Mouse (Mus musculus): ENCODE measurements around the gene Gm10570.

Gm10570 gene

DNA sequence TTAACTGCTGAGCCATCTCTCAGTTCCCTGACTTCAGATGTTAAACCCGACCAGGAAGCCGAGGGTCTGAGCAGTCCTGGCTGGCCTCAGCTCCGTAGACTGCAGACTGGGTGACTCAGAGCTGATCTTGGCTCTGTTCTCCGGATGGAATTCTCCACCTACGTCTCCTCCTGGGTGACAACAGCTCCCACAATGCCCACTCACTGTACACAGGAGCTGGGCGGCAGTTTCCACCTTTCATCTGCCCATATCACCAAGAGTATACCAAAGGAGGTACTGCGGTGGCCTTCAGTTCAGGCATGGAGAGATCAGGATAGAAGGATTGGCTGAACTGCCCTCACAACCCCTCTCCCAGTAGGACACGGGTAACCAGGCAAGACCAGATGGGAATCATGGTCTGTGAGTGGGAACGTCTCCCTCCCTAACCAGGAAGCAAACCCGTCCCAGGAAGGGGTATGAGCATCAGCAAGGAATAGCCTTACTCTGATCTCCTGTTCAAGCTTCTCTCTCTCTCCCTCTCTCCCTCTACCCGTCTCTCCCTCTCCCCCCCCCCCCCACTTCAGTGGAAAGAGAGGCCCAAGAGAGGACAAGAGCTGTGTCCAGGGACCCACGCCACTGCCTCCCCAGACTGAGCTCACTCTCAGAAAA lies 34.7 kb downstream of the Gm10570 start:
- DNase-seq (ENCODE audit: extremely low spot score, low spot score) = peak; percentile 73

GRCm38 (mm10) chr4:130270611-130271347 lies 37.7 kb downstream of the Gm10570 start:
- no peak for DNase-seq (ENCODE audit: extremely low spot score, low spot score)

- DNase-seq (ENCODE audit: extremely low spot score, low spot score) = no peak
These were observed 38.4 kb downstream of the Gm10570 start for GRCm38 (mm10) chr4:130270089-130270488.

GRCm38 (mm10) chr4:130268736-130269135 lies 39.7 kb downstream of the Gm10570 start:
- DNase-seq (ENCODE audit: extremely low spot score, low spot score) = no peak

GRCm38 (mm10) chr4:130267069-130267468 lies 41.4 kb downstream of the Gm10570 start:
- no peak for DNase-seq (ENCODE audit: extremely low spot score, low spot score)

DNA sequence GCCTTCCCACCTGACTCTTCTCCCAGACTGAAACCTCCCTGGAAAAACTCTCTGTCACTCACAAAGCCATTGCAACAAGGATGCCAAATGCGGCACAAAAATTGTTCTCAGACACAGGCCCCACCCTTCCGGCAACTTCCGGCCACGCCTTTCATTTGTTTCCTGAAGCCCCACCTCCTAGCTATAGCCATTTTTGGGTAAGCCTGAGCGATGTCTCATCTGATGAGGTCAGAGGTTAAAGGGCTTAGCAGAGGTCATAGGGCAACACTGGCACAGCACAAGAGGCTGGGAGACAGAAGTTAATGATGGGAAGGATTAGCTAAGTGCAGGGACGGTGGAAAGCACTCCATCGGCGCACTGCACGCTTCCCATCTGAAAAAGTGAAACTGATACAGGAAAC lies 41.9 kb downstream of the Gm10570 start:
- DNase-seq (ENCODE audit: extremely low spot score, low spot score) = no peak

GRCm38 (mm10) chr4:130264698-130265349 lies 43.6 kb downstream of the Gm10570 start:
- peak; percentile 82 for DNase-seq (ENCODE audit: extremely low spot score, low spot score)

- no peak for DNase-seq (ENCODE audit: extremely low spot score, low spot score)
These were observed 44.3 kb downstream of the Gm10570 start for GRCm38 (mm10) chr4:130264131-130264530.

- DNase-seq (ENCODE audit: extremely low spot score, low spot score) = no peak
These were observed 48.1 kb downstream of the Gm10570 start for GRCm38 (mm10) chr4:130260406-130260805.
